Mouse (Mus musculus): ENCODE results near the gene Col6a3. TPM values are rescaled to one million over a fixed set of nuclear protein-coding genes. Genes with fewer than 3 reads are reported as not detected.

Col6a3 gene
- polyA plus RNA-seq, 1 experiment from 2014 or later = 2.9 TPM

DNA sequence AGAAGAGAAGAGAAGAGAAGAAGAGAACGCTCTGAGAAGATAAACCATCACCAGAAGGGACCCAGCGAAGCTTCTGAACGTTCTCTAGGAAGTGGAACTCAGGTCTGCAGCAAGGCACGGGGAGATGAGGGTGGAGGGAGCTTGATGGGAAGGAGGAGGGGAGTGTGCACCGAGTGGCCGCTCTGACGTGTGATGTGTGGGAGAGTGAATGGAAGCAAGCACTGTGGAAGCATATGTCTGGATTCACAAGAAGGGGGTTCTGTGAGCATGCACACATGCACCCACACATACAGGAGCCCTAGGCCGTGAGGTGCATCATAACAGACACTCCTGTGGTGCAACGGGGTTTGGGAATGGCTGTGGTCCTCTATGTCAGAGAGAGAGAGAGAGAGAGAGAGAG lies 34.8 kb downstream of the Col6a3 start:
- 84% methylated on average over 9 of the region's 9 CpGs for WGBS

DNA sequence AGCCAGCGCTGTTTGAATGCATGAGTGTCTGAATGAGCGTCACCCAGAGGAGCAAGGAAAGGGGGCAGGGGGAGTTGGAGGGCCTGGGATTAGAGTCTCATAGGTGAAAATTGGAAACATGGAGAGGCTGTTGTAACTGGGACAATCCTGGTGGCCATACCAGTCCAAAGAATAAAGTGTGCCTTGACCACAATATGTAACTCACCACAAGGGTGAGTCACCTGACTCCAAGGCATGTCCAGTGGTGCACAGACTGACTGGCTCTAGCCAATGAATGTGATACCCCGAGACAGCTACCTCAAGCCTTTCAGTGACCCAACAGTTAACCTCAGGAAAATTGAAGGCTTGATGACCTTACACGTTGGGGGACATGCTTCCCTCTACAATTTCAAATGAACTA lies 40.7 kb downstream of the Col6a3 start:
- H3K9me3 ChIP-seq (replicated peaks; ENCODE audit: control insufficient read depth, low read length) = no peaks in the 10 kb centered on the region
- H3K27ac ChIP-seq (ENCODE audit: low read depth, low read length) = no peak overlapping the region
- 87% methylated on average over 4 of the region's 4 CpGs for WGBS
- ATAC-seq (no peak), DNase-seq (ENCODE audit: low spot score) (no peak)
- no peaks in the 10 kb centered on the region for H3K4me1 ChIP-seq (ENCODE audit: control insufficient read depth, insufficient read depth, low read length)
- H3K4me2 ChIP-seq (ENCODE audit: low read length) = no peak overlapping the region
- no peak overlapping the region for H3K9ac ChIP-seq (ENCODE audit: low read length)
- H3K27me3 ChIP-seq (replicated peaks; ENCODE audit: control insufficient read depth, insufficient read depth, low read length) = no peaks in the 10 kb centered on the region
- H3K36me3 ChIP-seq (ENCODE audit: control insufficient read depth, insufficient read depth, low read length) = no peaks in the 10 kb centered on the region
- no peak overlapping the region for H3K4me3 ChIP-seq (ENCODE audit: low read depth, low read length)

More for the DNA sequence above, 34.8 kb downstream of the Col6a3 start:
- H3K4me1 ChIP-seq (ENCODE audit: control insufficient read depth, insufficient read depth, low read length) = no peaks in the 10 kb centered on the region
- H3K9ac ChIP-seq (ENCODE audit: low read length) = no peak overlapping the region
- no peak overlapping the region for H3K4me2 ChIP-seq (ENCODE audit: low read length)
- no peaks in the 10 kb centered on the region for H3K36me3 ChIP-seq (ENCODE audit: control insufficient read depth, insufficient read depth, low read length)
- no peaks in the 10 kb centered on the region for H3K9me3 ChIP-seq (replicated peaks; ENCODE audit: control insufficient read depth, low read length)
- no peak overlapping the region for H3K27ac ChIP-seq (ENCODE audit: low read depth, low read length)
- no peaks in the 10 kb centered on the region for H3K27me3 ChIP-seq (replicated peaks; ENCODE audit: control insufficient read depth, insufficient read depth, low read length)
- DNase-seq (ENCODE audit: low spot score) (no peak), ATAC-seq (no peak)
- no peak overlapping the region for H3K4me3 ChIP-seq (ENCODE audit: low read depth, low read length)

DNA sequence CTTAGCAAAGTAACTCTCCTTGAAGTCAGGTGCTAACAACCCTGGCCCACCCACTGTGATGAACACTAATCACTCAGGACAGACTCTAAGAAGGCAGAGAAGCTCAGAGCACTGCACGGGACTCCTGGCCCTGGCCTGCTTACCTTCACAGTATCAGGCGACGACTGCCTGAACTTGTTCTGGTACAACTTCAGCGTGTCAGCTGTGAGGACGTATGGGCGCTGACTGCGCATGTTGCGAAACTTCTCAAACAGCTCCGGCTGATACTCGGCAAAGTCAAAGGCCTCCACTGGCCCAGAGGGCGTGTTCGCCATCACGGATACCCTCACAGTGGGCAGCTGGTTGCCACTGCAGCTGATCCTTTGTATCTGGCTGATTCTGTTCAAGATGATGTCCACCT lies 42.7 kb downstream of the Col6a3 start:
- no peaks in the 10 kb centered on the region for H3K36me3 ChIP-seq (ENCODE audit: control insufficient read depth, insufficient read depth, low read length)
- no peak overlapping the region for H3K9ac ChIP-seq (ENCODE audit: low read length)
- no peaks in the 10 kb centered on the region for H3K4me1 ChIP-seq (ENCODE audit: control insufficient read depth, insufficient read depth, low read length)
- no peaks in the 10 kb centered on the region for H3K9me3 ChIP-seq (replicated peaks; ENCODE audit: control insufficient read depth, low read length)
- H3K4me3 ChIP-seq (ENCODE audit: low read depth, low read length) = no peak overlapping the region
- DNase-seq (ENCODE audit: low spot score) (no peak), ATAC-seq (no peak)
- no peak overlapping the region for H3K27ac ChIP-seq (ENCODE audit: low read depth, low read length)
- H3K4me2 ChIP-seq (ENCODE audit: low read length) = no peak overlapping the region
- H3K27me3 ChIP-seq (replicated peaks; ENCODE audit: control insufficient read depth, insufficient read depth, low read length) = no peaks in the 10 kb centered on the region
- 81% methylated on average over 13 of the region's 13 CpGs for WGBS

DNA sequence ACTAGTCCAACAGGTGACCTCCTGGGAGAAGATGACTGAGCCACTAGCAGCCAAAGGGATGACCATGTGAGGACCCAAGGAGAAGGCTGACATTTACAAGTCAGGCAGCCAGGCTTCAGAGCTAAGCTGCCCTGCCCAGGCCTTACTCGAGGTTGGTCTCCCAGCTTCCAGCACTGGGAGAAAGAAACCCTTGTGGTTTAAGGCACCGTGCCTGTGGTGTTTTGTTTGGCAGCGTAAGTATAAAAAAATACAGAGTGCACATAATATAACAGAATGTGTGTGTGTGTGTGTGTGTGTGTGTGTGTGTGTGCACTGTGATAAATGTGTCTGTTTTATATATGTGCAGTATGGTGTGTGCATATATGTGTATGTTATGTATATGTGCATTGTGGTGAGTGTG lies 43.3 kb downstream of the Col6a3 start:
- Histone ChIP-seq H3K4me3 (ENCODE audit: low read depth, low read length) (no peak overlapping the region), H3K9ac (ENCODE audit: low read length) (no peak overlapping the region), H3K27ac (ENCODE audit: low read depth, low read length) (no peak overlapping the region), H3K36me3 (ENCODE audit: control insufficient read depth, insufficient read depth, low read length) (no peaks in the 10 kb centered on the region), H3K9me3 (replicated peaks; ENCODE audit: control insufficient read depth, low read length) (no peaks in the 10 kb centered on the region), H3K27me3 (replicated peaks; ENCODE audit: control insufficient read depth, insufficient read depth, low read length) (no peaks in the 10 kb centered on the region), H3K4me1 (ENCODE audit: control insufficient read depth, insufficient read depth, low read length) (no peaks in the 10 kb centered on the region), H3K4me2 (ENCODE audit: low read length) (no peak overlapping the region)
- ATAC-seq = no peak
- WGBS = 84% methylated on average over 3 of the region's 3 CpGs
- DNase-seq (ENCODE audit: low spot score) = no peak

DNA sequence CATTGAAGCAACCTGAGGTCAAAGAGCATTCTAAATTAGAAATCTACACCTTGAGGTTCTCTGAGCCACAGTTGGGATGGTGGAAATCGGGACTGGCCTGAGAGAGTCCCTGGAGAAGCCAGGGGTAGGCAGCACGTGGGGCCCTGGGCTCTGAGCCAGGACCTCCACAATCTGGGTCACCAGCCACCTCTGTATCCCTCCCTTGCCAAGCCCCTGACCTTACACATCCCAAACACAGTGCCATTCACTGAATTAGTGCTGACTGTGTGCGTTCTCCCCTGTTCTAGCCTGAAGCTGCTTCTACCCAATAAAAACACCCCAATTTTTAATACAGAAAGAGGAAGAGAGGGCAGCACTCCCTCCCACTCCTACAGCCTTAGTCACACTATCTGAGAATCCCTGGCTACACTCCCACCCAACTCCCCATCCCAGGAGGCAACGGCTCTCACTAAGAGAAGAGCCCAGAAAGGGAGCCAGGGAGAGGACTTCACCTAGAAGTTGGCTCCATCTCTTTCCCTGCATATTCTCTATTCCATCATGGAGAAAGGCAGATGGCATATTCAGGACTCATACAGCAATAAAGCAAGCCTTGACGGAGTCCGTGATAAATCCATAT lies 46.4 kb downstream of the Col6a3 start:
- no peak overlapping the region for H3K9ac ChIP-seq (ENCODE audit: low read length)
- H3K4me2 ChIP-seq (ENCODE audit: low read length) = no peak overlapping the region
- no peak for DNase-seq (ENCODE audit: low spot score)
- ATAC-seq = no peak
- no peaks in the 10 kb centered on the region for H3K9me3 ChIP-seq (replicated peaks; ENCODE audit: control insufficient read depth, low read length)
- no peak overlapping the region for H3K4me3 ChIP-seq (ENCODE audit: low read depth, low read length)
- 75% methylated on average over 6 of the region's 6 CpGs for WGBS
- H3K4me1 ChIP-seq (ENCODE audit: control insufficient read depth, insufficient read depth, low read length) = no peaks in the 10 kb centered on the region
- H3K27me3 ChIP-seq (replicated peaks; ENCODE audit: control insufficient read depth, insufficient read depth, low read length) = no peaks in the 10 kb centered on the region
- H3K27ac ChIP-seq (ENCODE audit: low read depth, low read length) = no peak overlapping the region
- no peaks in the 10 kb centered on the region for H3K36me3 ChIP-seq (ENCODE audit: control insufficient read depth, insufficient read depth, low read length)

DNA sequence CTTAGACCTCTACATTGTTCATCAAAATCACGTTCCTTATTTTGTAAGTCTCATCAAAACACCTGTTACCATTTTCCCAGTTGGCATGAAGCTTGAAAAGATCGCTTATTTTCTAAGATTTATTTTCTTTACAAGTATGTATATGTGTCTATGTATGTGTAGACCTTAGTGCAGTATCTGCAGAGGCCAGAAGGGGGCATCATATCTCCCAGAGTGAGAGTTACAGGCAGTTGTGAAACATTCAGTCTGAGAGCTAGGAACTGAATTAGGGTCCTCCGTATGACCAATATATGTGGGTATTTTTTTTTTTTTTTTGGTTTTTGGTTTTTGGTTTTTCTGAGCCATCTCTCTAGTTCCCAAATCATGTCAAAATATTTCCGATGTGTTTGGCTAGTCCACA lies 50.4 kb downstream of the Col6a3 start:
- no peaks in the 10 kb centered on the region for H3K9me3 ChIP-seq (replicated peaks; ENCODE audit: control insufficient read depth, low read length)
- H3K9ac ChIP-seq (ENCODE audit: low read length) = no peak overlapping the region
- H3K4me2 ChIP-seq (ENCODE audit: low read length) = no peak overlapping the region
- H3K27me3 ChIP-seq (replicated peaks; ENCODE audit: control insufficient read depth, insufficient read depth, low read length) = no peaks in the 10 kb centered on the region
- ATAC-seq (no peak), DNase-seq (ENCODE audit: low spot score) (no peak)
- no peaks in the 10 kb centered on the region for H3K36me3 ChIP-seq (ENCODE audit: control insufficient read depth, insufficient read depth, low read length)
- no peak overlapping the region for H3K27ac ChIP-seq (ENCODE audit: low read depth, low read length)
- no peaks in the 10 kb centered on the region for H3K4me1 ChIP-seq (ENCODE audit: control insufficient read depth, insufficient read depth, low read length)
- WGBS = 91% methylated on average over 4 of the region's 4 CpGs
- H3K4me3 ChIP-seq (ENCODE audit: low read depth, low read length) = no peak overlapping the region

DNA sequence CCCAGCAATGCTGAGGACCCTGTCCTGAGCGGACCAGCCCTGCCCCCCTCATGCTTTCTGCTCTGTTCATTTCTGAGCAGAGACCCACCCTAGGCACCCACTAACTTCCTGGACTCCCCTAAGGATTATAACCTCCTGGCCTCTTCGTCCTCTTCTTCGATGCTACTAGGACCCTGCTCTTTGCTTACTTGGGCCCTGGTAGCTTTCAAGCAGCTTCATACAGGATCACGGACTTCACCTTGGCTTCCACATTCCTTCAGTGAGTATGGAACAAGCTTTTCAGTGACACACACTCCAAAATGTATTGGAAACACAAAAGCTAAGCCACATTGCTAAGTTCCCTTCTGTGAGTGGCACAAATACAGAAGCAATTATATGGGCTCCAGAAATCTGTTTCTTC lies 52.8 kb downstream of the Col6a3 start:
- Histone ChIP-seq H3K9ac (ENCODE audit: low read length) (no peak overlapping the region), H3K36me3 (ENCODE audit: control insufficient read depth, insufficient read depth, low read length) (no peaks in the 10 kb centered on the region), H3K4me1 (ENCODE audit: control insufficient read depth, insufficient read depth, low read length) (no peaks in the 10 kb centered on the region), H3K4me2 (ENCODE audit: low read length) (no peak overlapping the region), H3K27ac (ENCODE audit: low read depth, low read length) (no peak overlapping the region), H3K4me3 (ENCODE audit: low read depth, low read length) (no peak overlapping the region), H3K9me3 (replicated peaks; ENCODE audit: control insufficient read depth, low read length) (no peaks in the 10 kb centered on the region), H3K27me3 (replicated peaks; ENCODE audit: control insufficient read depth, insufficient read depth, low read length) (no peaks in the 10 kb centered on the region)
- ATAC-seq (no peak), DNase-seq (ENCODE audit: low spot score) (no peak)
- WGBS = 90% methylated on average over 4 of the region's 4 CpGs

DNA sequence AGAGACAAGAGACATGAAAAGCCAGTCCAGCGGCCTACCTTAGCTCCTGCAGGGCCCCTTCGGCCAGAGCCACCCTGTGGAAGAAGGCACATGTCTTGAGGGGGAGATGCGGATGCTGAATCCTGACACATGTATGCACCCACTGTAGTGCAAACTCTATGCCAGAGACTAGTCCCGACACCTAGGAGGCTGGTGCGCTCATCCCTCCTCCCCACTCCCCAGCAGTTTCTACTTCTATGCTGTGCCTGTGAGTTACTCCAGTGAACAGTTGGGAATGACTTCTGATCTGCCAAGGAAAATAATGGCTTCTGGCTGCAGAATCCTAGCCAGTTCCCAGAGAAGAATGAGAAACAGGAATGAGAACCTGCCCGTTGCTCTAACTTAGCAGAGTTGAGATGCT lies 54.3 kb downstream of the Col6a3 start:
- DNase-seq (ENCODE audit: low spot score) (no peak), ATAC-seq (no peak)
- Histone ChIP-seq H3K4me3 (ENCODE audit: low read depth, low read length) (no peak overlapping the region), H3K9ac (ENCODE audit: low read length) (no peak overlapping the region), H3K4me1 (ENCODE audit: control insufficient read depth, insufficient read depth, low read length) (no peaks in the 10 kb centered on the region), H3K27ac (ENCODE audit: low read depth, low read length) (no peak overlapping the region), H3K4me2 (ENCODE audit: low read length) (no peak overlapping the region), H3K9me3 (replicated peaks; ENCODE audit: control insufficient read depth, low read length) (no peaks in the 10 kb centered on the region), H3K36me3 (ENCODE audit: control insufficient read depth, insufficient read depth, low read length) (no peaks in the 10 kb centered on the region), H3K27me3 (replicated peaks; ENCODE audit: control insufficient read depth, insufficient read depth, low read length) (no peaks in the 10 kb centered on the region)
- WGBS = 84% methylated on average over 6 of the region's 6 CpGs

DNA sequence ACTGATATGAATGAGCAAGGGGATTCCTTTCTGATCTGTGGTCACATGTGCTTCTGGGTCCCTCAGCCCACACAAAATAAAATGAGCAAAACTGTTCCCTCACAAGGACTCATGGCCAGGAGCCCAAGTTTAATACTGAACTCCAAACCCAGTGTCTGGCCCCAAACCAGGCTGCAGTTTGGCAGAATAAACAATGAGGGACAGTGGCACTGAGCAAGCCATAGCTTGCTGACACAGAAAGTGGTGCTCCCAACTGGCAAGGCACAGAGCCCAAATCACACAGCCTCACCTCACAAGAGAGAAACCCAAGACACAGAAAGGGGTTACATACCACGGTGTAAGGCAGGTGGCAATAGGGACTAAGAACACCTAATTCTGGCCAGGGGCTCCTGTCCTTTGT lies 63.3 kb downstream of the Col6a3 start:
- Histone ChIP-seq H3K27ac (ENCODE audit: low read depth, low read length) (no peak overlapping the region), H3K4me3 (ENCODE audit: low read depth, low read length) (no peak overlapping the region), H3K4me1 (ENCODE audit: control insufficient read depth, insufficient read depth, low read length) (0 out of 2 replicates have a peak, but pooled peaks cover under 1% of the 10 kb centered on the region), H3K9me3 (replicated peaks; ENCODE audit: control insufficient read depth, low read length) (no peaks in the 10 kb centered on the region), H3K27me3 (replicated peaks; ENCODE audit: control insufficient read depth, insufficient read depth, low read length) (no peaks in the 10 kb centered on the region), H3K9ac (ENCODE audit: low read length) (no peak overlapping the region), H3K36me3 (ENCODE audit: control insufficient read depth, insufficient read depth, low read length) (no peaks in the 10 kb centered on the region), H3K4me2 (ENCODE audit: low read length) (no peak overlapping the region)
- ATAC-seq (no peak), DNase-seq (ENCODE audit: low spot score) (no peak)
- 82% methylated on average over 1 of the region's 1 CpGs for WGBS

All from forebrain, embryonic 14.5 days (tissue).